Mouse (Mus musculus): ENCODE results near the gene Actg2.

DNA sequence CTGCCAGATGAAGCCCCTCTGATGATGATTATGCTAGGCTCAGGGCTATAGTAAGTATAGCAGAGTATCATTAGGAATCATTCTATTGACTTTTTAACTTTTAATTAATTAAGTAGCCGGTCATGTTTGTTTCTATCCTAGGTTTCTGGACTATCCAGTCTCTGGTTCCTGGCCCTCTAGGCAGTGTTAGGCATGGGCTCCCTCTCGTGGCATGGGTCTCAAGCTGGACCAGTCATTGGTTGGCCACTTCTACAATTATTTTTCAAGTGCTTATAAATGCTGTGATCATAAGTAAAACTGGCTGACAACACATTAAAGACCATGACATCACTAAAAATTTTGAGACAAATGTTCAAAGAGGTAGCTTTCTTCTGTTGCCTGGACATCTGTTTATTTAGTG lies 25.9 kb downstream of the Actg2 start:
- TF ChIP-seq CTCF (IDR thresholded peaks at IDR 0.05) (peak; percentile 61), EP300 (IDR thresholded peaks at IDR 0.05) (no peak)
